Mouse (Mus musculus) stomach, postnatal 0 days (tissue): Measurements from ENCODE around the gene Itfg2. TPM values are rescaled to one million over a fixed set of nuclear protein-coding genes. Genes with fewer than 3 reads are reported as not detected.

Source experiments
- ATAC-seq: fragments of 200-750 bp; cut with Nextera tagmentation; 2 replicates; pipeline ENCODE4 v1.8.0; 2017; ENCODE audit not compliant: low FRiP score, low TSS enrichment
- DNase-seq: peaks from one replicate; pipeline ENCODE4 v3.0.0-alpha.2; 2016; ENCODE audit warnings: low spot score
- H3K27ac ChIP-seq: fragments of 300-500 bp; sonication (generic); replicated peaks from 2 replicates; pipeline ENCODE4 v1.5.1; 2014; ENCODE audit warnings: mild to moderate bottlenecking, control low read depth
- H3K27me3 ChIP-seq: fragments of 300-500 bp; sonication (generic); 2 replicates; pipeline ENCODE4 v1.6.1; 2014; ENCODE audit warnings: low read length; ENCODE audit not compliant: control insufficient read depth, insufficient read depth
- H3K36me3 ChIP-seq: fragments of 300-500 bp; sonication (generic); 2 replicates; pipeline ENCODE4 v1.6.1; 2014; ENCODE audit warnings: low read length, mixed read lengths; ENCODE audit not compliant: control insufficient read depth, insufficient read depth
- H3K4me1 ChIP-seq: fragments of 300-500 bp; sonication (generic); replicated peaks from 2 replicates; pipeline ENCODE4 v1.6.1; 2014; ENCODE audit warnings: antibody characterized with exemption; ENCODE audit not compliant: control insufficient read depth, insufficient read depth
- H3K4me2 ChIP-seq: fragments of 300-500 bp; sonication (generic); replicated peaks from 2 replicates; pipeline ENCODE4 v1.6.1; 2014; ENCODE audit warnings: low read depth, mild to moderate bottlenecking, control low read depth, moderate library complexity
- H3K4me3 ChIP-seq: fragments of 300-500 bp; sonication (generic); 2 replicates; pipeline ENCODE4 v1.5.1; 2014; ENCODE audit warnings: low read depth, low read length, control low read depth
- H3K9ac ChIP-seq: fragments of 300-500 bp; sonication (generic); 2 replicates; pipeline ENCODE4 v1.6.1; 2014; ENCODE audit warnings: mild to moderate bottlenecking, low read length, control low read depth, mixed read lengths
- H3K9me3 ChIP-seq: fragments of 300-500 bp; sonication (generic); 2 replicates; pipeline ENCODE4 v1.6.1; 2016; ENCODE audit warnings: low read length; ENCODE audit not compliant: control insufficient read depth
- CTCF ChIP-seq: IDR thresholded peaks from 2 replicates; pipeline ENCODE4 v1.5.1; 2016; ENCODE audit warnings: antibody characterized with exemption, low read depth, mild to moderate bottlenecking, moderate library complexity
- EP300 ChIP-seq: optimal IDR thresholded peaks from 2 replicates; pipeline ENCODE3; 2016; ENCODE audit warnings: antibody characterized with exemption
- WGBS: fragments of 180-500 bp; shearing (Covaris S2); extraction: QIAGEN DNeasy Blood & Tissue Kit; methylation state at CpG from one replicate; pipeline ENCODE4 v1.1.7; 2014; 5-methylcytosine and 5-hydroxymethylcytosine counted together
- polyA plus RNA-seq: library from polyadenylated mRNA; unstranded; fragments of >200 nt; fragmentation: Nextera tagmentation; extraction: Ambion mirVana; gene quantifications from 2 replicates; pipeline ENCODE4 v1.2.1, GENCODE M21; 2015

Gene Itfg2
- polyA plus RNA-seq, 1 experiment from 2014 or later: 14.8 TPM

- no peak overlapping the region for H3K27ac ChIP-seq
- no peaks in the 10 kb centered on the region for H3K36me3 ChIP-seq
- H3K9me3 ChIP-seq: no peaks in the 10 kb centered on the region
- no peak for ATAC-seq
- H3K9ac ChIP-seq: no peak overlapping the region
- 75% methylated on average over 4 of the region's 4 CpGs for WGBS
- H3K4me2 ChIP-seq: no peak overlapping the region
- TF ChIP-seq EP300: no peak
- TF ChIP-seq CTCF: no peak
- H3K4me3 ChIP-seq: no peak overlapping the region
- DNase-seq: no peak
- no peaks in the 10 kb centered on the region for H3K4me1 ChIP-seq
- no peaks in the 10 kb centered on the region for H3K27me3 ChIP-seq
These were observed 40.3 kb upstream of the Itfg2 start for GRCm38 (mm10) chr6:128464996-128465395.

- no peak for TF ChIP-seq EP300
- no peak for TF ChIP-seq CTCF
- no peak overlapping the region for H3K27ac ChIP-seq
- DNase-seq: no peak
- no peak overlapping the region for H3K9ac ChIP-seq
- no peak for ATAC-seq
- no peaks in the 10 kb centered on the region for H3K36me3 ChIP-seq
- H3K4me1 ChIP-seq: no peaks in the 10 kb centered on the region
- H3K27me3 ChIP-seq: no peaks in the 10 kb centered on the region
- H3K4me2 ChIP-seq: no peak overlapping the region
- no peaks in the 10 kb centered on the region for H3K9me3 ChIP-seq
- H3K4me3 ChIP-seq: no peak overlapping the region
These were observed 36.9 kb upstream of the Itfg2 start for GRCm38 (mm10) chr6:128461606-128462005.

- no peak for ATAC-seq
- WGBS: 82% methylated on average over 14 of the region's 14 CpGs
- no peak for TF ChIP-seq CTCF
- TF ChIP-seq EP300: no peak
These were observed 36.2 kb upstream of the Itfg2 start for GRCm38 (mm10) chr6:128460729-128461503.

DNA sequence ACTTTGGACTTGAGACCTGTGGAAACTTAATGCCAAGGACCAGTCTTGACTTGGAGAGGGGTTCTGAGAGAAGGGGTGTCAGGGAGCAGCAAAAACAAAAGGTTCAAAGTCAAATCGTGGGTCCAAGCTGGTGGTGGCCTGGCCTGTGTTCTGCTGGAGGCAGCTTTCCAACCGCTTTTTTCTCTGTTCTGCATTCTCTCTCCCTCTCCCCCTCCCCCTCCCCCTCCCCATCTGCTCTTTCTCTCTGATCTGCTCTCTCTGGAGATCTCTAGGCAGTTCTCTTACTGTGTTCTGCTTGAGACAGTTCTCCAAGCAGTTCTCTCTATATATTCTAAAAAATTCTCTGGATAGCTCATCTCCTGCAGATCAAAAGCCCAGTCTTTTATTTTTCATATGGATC lies 35.6 kb upstream of the Itfg2 start:
- no peak overlapping the region for H3K4me2 ChIP-seq
- no peak overlapping the region for H3K9ac ChIP-seq
- H3K4me1 ChIP-seq: no peaks in the 10 kb centered on the region
- ATAC-seq (no peak), DNase-seq (no peak)
- no peak overlapping the region for H3K4me3 ChIP-seq
- H3K36me3 ChIP-seq: no peaks in the 10 kb centered on the region
- 55% methylated on average over 2 of the region's 2 CpGs for WGBS
- H3K27ac ChIP-seq: no peak overlapping the region
- TF ChIP-seq EP300 (no peak), CTCF (no peak)
- no peaks in the 10 kb centered on the region for H3K27me3 ChIP-seq
- H3K9me3 ChIP-seq: no peaks in the 10 kb centered on the region

More at GRCm38 (mm10) chr6:128460729-128461503, 36.2 kb upstream of the Itfg2 start:
- H3K4me1 ChIP-seq: no peaks in the 10 kb centered on the region
- no peak for DNase-seq
- no peaks in the 10 kb centered on the region for H3K27me3 ChIP-seq
- no peak overlapping the region for H3K9ac ChIP-seq
- H3K4me2 ChIP-seq: no peak overlapping the region
- H3K4me3 ChIP-seq: no peak overlapping the region
- H3K27ac ChIP-seq: no peak overlapping the region
- no peaks in the 10 kb centered on the region for H3K36me3 ChIP-seq
- no peaks in the 10 kb centered on the region for H3K9me3 ChIP-seq

GRCm38 (mm10) chr6:128457186-128457585 lies 32.5 kb upstream of the Itfg2 start:
- no peak for ATAC-seq
- no peaks in the 10 kb centered on the region for H3K36me3 ChIP-seq
- DNase-seq: no peak
- no peak for TF ChIP-seq CTCF
- TF ChIP-seq EP300: no peak
- no peak overlapping the region for H3K4me3 ChIP-seq
- H3K27me3 ChIP-seq: no peaks in the 10 kb centered on the region
- no peak overlapping the region for H3K9ac ChIP-seq
- no peak overlapping the region for H3K27ac ChIP-seq
- 74% methylated on average over 5 of the region's 5 CpGs for WGBS
- H3K4me1 ChIP-seq: no peaks in the 10 kb centered on the region
- H3K4me2 ChIP-seq: no peak overlapping the region
- H3K9me3 ChIP-seq: no peaks in the 10 kb centered on the region

- Histone ChIP-seq H3K4me1 (no peaks in the 10 kb centered on the region), H3K4me3 (no peak overlapping the region), H3K27ac (no peak overlapping the region), H3K9me3 (no peaks in the 10 kb centered on the region), H3K36me3 (no peaks in the 10 kb centered on the region), H3K9ac (no peak overlapping the region), H3K27me3 (no peaks in the 10 kb centered on the region), H3K4me2 (no peak overlapping the region)
- no peak for TF ChIP-seq EP300
- TF ChIP-seq CTCF: no peak
- DNase-seq (no peak), ATAC-seq (no peak)
- WGBS: 62% methylated on average over 12 of the region's 12 CpGs
These were observed 31.3 kb upstream of the Itfg2 start for GRCm38 (mm10) chr6:128455835-128456605.
